Mouse (Mus musculus) liver, postnatal 0 days (tissue): ENCODE data around the gene Vmn1r70. TPM values are rescaled to one million over a fixed set of nuclear protein-coding genes. Genes with fewer than 3 reads are reported as not detected.

Experiments
- ATAC-seq: fragments of 200-750 bp; cut with Nextera tagmentation; 2 replicates; pipeline ENCODE4 v1.8.0; 2017; ENCODE audit warnings: mild to moderate bottlenecking, moderate library complexity
- DNase-seq: peaks from one replicate; pipeline ENCODE4 v3.0.0-alpha.2; 2016
- H3K27ac ChIP-seq: fragments of 300-500 bp; sonication (generic); 2 replicates; pipeline ENCODE4 v1.5.1; 2014; ENCODE audit warnings: antibody characterized with exemption, moderate library complexity, mild to moderate bottlenecking, low read depth
- H3K27me3 ChIP-seq: fragments of 300-500 bp; sonication (generic); 2 replicates; pipeline ENCODE4 v1.6.1; 2014; ENCODE audit warnings: low read length, control low read depth, mixed read lengths; ENCODE audit not compliant: insufficient read depth
- H3K36me3 ChIP-seq: fragments of 300-500 bp; sonication (generic); replicated peaks from 2 replicates; pipeline ENCODE4 v1.6.1; 2014; ENCODE audit warnings: mild to moderate bottlenecking, control low read depth, low read length, moderate library complexity, mixed read lengths; ENCODE audit not compliant: insufficient read depth
- H3K4me1 ChIP-seq: fragments of 300-500 bp; sonication (generic); 2 replicates; pipeline ENCODE4 v1.6.1; 2014; ENCODE audit warnings: antibody characterized with exemption, mild to moderate bottlenecking, control low read depth; ENCODE audit not compliant: insufficient read depth
- H3K4me2 ChIP-seq: fragments of 300-500 bp; sonication (generic); 2 replicates; pipeline ENCODE4 v1.6.1; 2014; ENCODE audit warnings: low read depth, mild to moderate bottlenecking, low read length, moderate library complexity, mixed read lengths
- H3K4me3 ChIP-seq: fragments of 300-500 bp; sonication (generic); 2 replicates; pipeline ENCODE4 v1.5.1; 2014; ENCODE audit warnings: low read depth, low read length
- H3K9ac ChIP-seq: fragments of 300-500 bp; sonication (generic); replicated peaks from 2 replicates; pipeline ENCODE4 v1.6.1; 2014; ENCODE audit warnings: mild to moderate bottlenecking, moderate library complexity
- H3K9me3 ChIP-seq: fragments of 300-500 bp; sonication (generic); 2 replicates; pipeline ENCODE4 v1.6.1; 2016; ENCODE audit warnings: mild to moderate bottlenecking, control low read depth, low read length, mixed read lengths
- CTCF ChIP-seq: sonication (generic); IDR thresholded peaks from 2 replicates; pipeline ENCODE4 v1.5.1; 2016; ENCODE audit warnings: antibody characterized with exemption, low read depth
- EP300 ChIP-seq: IDR thresholded peaks from 2 replicates; pipeline ENCODE4 v1.6.1; 2016; ENCODE audit warnings: antibody characterized with exemption, low read depth, mild to moderate bottlenecking
- WGBS: fragments of 180-500 bp; shearing (Covaris S2); extraction: QIAGEN DNeasy Blood & Tissue Kit; methylation state at CpG from one replicate; pipeline ENCODE4 v1.1.7; 2014; ENCODE audit not compliant: insufficient replicate concordance; 5-methylcytosine and 5-hydroxymethylcytosine counted together
- polyA plus RNA-seq: library from polyadenylated mRNA; unstranded; fragments of >200 nt; fragmentation: Nextera tagmentation; extraction: Ambion mirVana; gene quantifications from 2 replicates; pipeline ENCODE4 v1.2.1, GENCODE M21; 2015

Vmn1r70 gene
- polyA plus RNA-seq = not detected in 2 replicates

- ATAC-seq = no peak
- 47% methylated on average over 1 of the region's 1 CpGs for WGBS
- no peaks in the 10 kb centered on the region for H3K36me3 ChIP-seq
- H3K9ac ChIP-seq = no peak within 1 kb of the TSS
- H3K4me1 ChIP-seq = no peaks in the 10 kb centered on the region
- H3K9me3 ChIP-seq = no peaks in the 10 kb centered on the region
- no peak for DNase-seq
- TF ChIP-seq CTCF (no peak), EP300 (no peak)
- no peak within 1 kb of the TSS for H3K4me3 ChIP-seq
- no peak within 1 kb of the TSS for H3K4me2 ChIP-seq
- H3K27me3 ChIP-seq = no peaks in the 10 kb centered on the region
- no peak within 1 kb of the TSS for H3K27ac ChIP-seq
These were observed at the start of gene Vmn1r70 for GRCm38 (mm10) chr7:10631232-10631631. TSS of gene Vmn1r70 (plus strand) at chr7:10631532.

GRCm38 (mm10) chr7:10613559-10613958 lies 17.8 kb upstream of the Vmn1r70 start, which contains the start of gene Vmn1r69:
TSS of gene Vmn1r69 (minus strand) at chr7:10613659.
- H3K27ac ChIP-seq = no peak within 1 kb of the TSS
- no peak for TF ChIP-seq CTCF
- TF ChIP-seq EP300 = no peak
- DNase-seq = no peak
- no peak within 1 kb of the TSS for H3K9ac ChIP-seq
- H3K4me3 ChIP-seq = no peak within 1 kb of the TSS
- no peaks in the 10 kb centered on the region for H3K9me3 ChIP-seq
- no peaks in the 10 kb centered on the region for H3K4me1 ChIP-seq
- H3K4me2 ChIP-seq = no peak within 1 kb of the TSS
- ATAC-seq = no peak
- H3K36me3 ChIP-seq = no peaks in the 10 kb centered on the region
- H3K27me3 ChIP-seq = no peaks in the 10 kb centered on the region

Other genes starting within 250 kb of the Vmn1r70 start
- not detected in 2 replicates for gene Vmn1r67, start 188.2 kb upstream of the Vmn1r70 start, polyA plus RNA-seq
- gene Zik1, start 136.1 kb upstream of the Vmn1r70 start, polyA plus RNA-seq = 0.59 and 0.86 TPM in 2 replicates
- not detected in 2 replicates for gene Vmn1r68, start 73.0 kb upstream of the Vmn1r70 start, polyA plus RNA-seq
- gene Vmn1r69, start 17.9 kb upstream of the Vmn1r70 start, polyA plus RNA-seq = not detected in 2 replicates
- gene Nlrp4b, start 56.3 kb downstream of the Vmn1r70 start, polyA plus RNA-seq = not detected in 2 replicates
- not detected in 2 replicates for gene Vmn1r71, start 122.8 kb downstream of the Vmn1r70 start, polyA plus RNA-seq